Mouse (Mus musculus) G1E (cell line): ENCODE measurements around the gene Trim63.

ENCODE experiments used
- CTCF ChIP-seq: IDR thresholded peaks from 2 replicates; pipeline ENCODE4 v1.5.1; 2012; ENCODE audit warnings: low read depth, low read length, inconsistent platforms, mixed read lengths
- GATA1 ChIP-seq: IDR thresholded peaks from 2 replicates; pipeline ENCODE4 v1.6.1; 2012; ENCODE audit warnings: borderline replicate concordance, low read length, inconsistent platforms, mixed read lengths
- POLR2AphosphoS5 ChIP-seq: IDR thresholded peaks from 2 replicates; pipeline ENCODE4 v1.6.1; 2012; ENCODE audit warnings: low read depth, low read length, inconsistent platforms; ENCODE audit not compliant: insufficient replicate concordance
- TAL1 ChIP-seq: conservative IDR thresholded peaks from 2 replicates; pipeline ENCODE4 v1.6.1; 2012; ENCODE audit warnings: low read depth, low read length, inconsistent platforms, mixed read lengths

GRCm38 (mm10) chr4:134299498-134299810 is 15.5 kb upstream of the Trim63 start:
- no peak for TF ChIP-seq CTCF
- no peak for TF ChIP-seq GATA1
- TF ChIP-seq POLR2AphosphoS5 = no peak
- no peak for TF ChIP-seq TAL1
